Mouse (Mus musculus): ENCODE data around the gene Med28.

- no peak for TF ChIP-seq POLR2A (IDR thresholded peaks at IDR 0.05; ENCODE audit: insufficient read depth, low read depth, low read length)
- no peak for TF ChIP-seq CTCF (IDR thresholded peaks at IDR 0.05; ENCODE audit: insufficient read depth, low read depth, low read length)
These were observed 45.8 kb upstream of the Med28 start for GRCm38 (mm10) chr5:45474215-45474614.

Measured in olfactory bulb, adult 2 months (tissue).